Mouse (Mus musculus) hematopoietic multipotent progenitor cell, adult 10-12 weeks (in vitro differentiated cells): ENCODE data around the gene Vmn1r48. TPM values are rescaled to one million over a fixed set of nuclear protein-coding genes. Genes with fewer than 3 reads are reported as not detected.

Experiments used
- polyA plus RNA-seq: library from polyadenylated mRNA; stranded (reverse); fragments of >175 nt; gene quantifications from 2 replicates; pipeline ENCODE4 v1.2.3, GENCODE M21; 2012; ENCODE audit warnings: low replicate concordance

The Vmn1r48 gene
- not detected in 2 replicates for polyA plus RNA-seq

GRCm38 (mm10) chr6:90036741-90037140 lies at the start of gene Vmn1r48:
Gene Vmn1r48, minus strand, starts transcription at chr6:90036841.

GRCm38 (mm10) chr6:90078406-90078805 lies 41.8 kb upstream of the Vmn1r48 start, which contains the start of gene Vmn1r49:
Gene Vmn1r49, minus strand, starts transcription at chr6:90078506.

GRCm38 (mm10) chr6:90015847-90016246 lies 20.8 kb downstream of the Vmn1r48 start, which contains the start of gene Vmn1r47:
Gene Vmn1r47, plus strand, starts transcription at chr6:90016147.

Other genes starting within 250 kb of the Vmn1r48 start
- not detected in 2 replicates for gene Vmn1r42, start 160.4 kb downstream of the Vmn1r48 start, polyA plus RNA-seq
- not detected in 2 replicates for gene Vmn1r43, start 160.4 kb downstream of the Vmn1r48 start, polyA plus RNA-seq
- not detected in 2 replicates for gene Vmn1r44, start 153.2 kb downstream of the Vmn1r48 start, polyA plus RNA-seq
- gene Vmn1r45, start 96.2 kb downstream of the Vmn1r48 start, polyA plus RNA-seq, result not detected in 2 replicates
- gene Vmn1r46, start 67.5 kb downstream of the Vmn1r48 start, polyA plus RNA-seq, result not detected in 2 replicates
- gene Vmn1r47, start 20.7 kb downstream of the Vmn1r48 start, polyA plus RNA-seq, result not detected in 2 replicates
- not detected in 2 replicates for gene Vmn1r49, start 41.7 kb upstream of the Vmn1r48 start, polyA plus RNA-seq
- not detected in 2 replicates for gene Vmn1r50, start 64.6 kb upstream of the Vmn1r48 start, polyA plus RNA-seq
- gene Vmn1r51, start 85.8 kb upstream of the Vmn1r48 start, polyA plus RNA-seq, result not detected in 2 replicates
- gene Vmn1r52, start 138.0 kb upstream of the Vmn1r48 start, polyA plus RNA-seq, result not detected in 2 replicates
- gene V1ra8, start 166.0 kb upstream of the Vmn1r48 start, polyA plus RNA-seq, result not detected in 2 replicates
- not detected in 2 replicates for gene Vmn1r53, start 187.6 kb upstream of the Vmn1r48 start, polyA plus RNA-seq
- not detected in 2 replicates for gene Vmn1r54, start 209.5 kb upstream of the Vmn1r48 start, polyA plus RNA-seq